Mouse (Mus musculus) kidney, adult 9 months (tissue): ENCODE results near the gene Abcb10.
"Not testable (repeated sequence)": the region's sequence is repeated elsewhere in the genome, so short reads cannot be mapped to it uniquely, and the experiment has no call there.

Source experiments
- DNase-seq: peaks from one replicate; pipeline ENCODE4 v3.0.0; 2022

Abcb10 gene

DNA sequence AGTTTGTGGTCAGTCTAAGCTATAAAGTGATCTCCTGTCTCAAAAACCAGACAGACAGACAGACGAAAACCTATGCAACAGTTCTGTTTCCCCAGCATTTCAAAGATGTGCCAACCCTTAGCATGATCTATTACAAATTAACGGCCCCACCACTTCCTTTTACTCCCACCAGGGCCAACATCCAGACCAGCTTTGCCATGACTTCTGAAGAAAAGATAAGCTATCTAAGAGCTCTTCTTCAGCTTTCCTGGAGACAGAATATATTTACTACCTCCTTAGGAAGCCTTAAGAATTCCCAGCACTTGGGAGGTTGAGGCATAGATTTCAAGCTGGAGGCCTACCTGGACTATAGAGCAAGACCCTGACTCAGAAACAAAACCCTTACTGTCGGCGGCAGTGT lies 2.7 kb downstream of the Abcb10 start:
- no peak for DNase-seq

DNA sequence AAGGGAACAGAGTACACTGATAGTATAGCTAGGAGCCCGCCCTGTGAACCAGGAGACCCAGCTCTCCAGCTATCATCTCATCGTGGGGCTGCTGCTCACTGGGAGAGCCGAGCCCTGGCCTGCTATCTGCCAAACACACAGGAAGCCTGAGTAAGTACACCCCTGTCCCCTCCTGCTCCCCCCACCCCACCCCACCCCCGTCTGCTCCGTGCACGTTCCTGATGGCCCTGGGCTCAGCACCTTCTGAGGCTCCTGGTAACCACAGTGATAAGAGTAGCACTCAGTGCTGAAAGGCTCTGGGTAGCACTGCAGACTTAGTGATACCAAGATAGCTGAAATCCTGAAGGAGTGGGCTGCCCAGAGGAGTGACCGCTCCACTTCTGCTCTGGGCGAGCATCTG lies 4.0 kb downstream of the Abcb10 start:
- DNase-seq, result no peak

DNA sequence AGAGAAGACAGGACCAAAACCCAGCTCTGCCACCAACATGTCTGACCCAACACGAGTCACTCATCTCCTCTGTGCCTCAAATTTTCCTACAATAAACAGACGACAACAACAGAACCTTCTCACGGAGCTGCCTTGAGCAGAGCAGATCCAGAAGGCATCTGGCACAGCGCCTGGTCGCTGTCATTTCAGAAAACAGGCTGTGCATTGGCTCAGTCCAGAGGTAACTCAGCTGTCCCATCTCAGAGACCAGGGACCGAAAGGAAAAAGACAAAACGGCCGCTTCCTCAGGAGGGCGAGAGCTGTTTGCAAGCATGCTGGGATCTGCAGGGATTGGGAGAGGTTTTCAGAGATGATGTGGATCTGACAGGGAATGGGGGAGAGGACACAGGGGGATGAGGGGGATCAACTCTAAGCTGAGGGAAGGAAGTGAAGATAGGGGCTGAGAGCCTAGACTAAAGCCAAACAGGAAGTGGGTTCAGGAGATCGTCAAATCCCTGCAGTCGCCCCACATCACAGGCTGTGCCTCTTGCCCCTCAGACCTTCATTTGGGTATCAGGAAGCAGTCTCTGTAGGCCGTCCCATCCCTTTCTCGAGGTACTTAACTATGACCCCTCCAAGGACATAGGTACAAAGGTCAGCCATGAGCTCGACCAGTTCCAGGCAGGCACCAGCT lies 4.6 kb downstream of the Abcb10 start:
- DNase-seq, result no peak

DNA sequence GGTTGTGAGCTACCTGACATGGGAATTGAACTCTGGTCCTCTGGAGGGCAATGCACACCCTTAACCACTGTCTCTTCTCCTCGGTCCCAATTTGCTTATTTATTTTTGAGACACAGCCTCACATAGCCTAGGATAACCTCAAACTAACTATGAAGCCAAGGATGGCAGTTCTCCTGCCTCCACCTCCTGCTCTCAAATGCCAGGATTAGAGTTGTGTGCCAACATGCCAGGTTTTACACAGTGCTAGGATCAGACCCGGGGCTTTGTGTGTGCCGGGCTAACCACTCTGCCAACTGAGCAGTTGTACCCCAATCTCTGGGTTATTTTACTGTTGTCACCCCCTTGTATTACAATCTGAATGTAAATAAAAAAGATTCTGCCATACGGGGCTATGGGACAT lies 5.4 kb downstream of the Abcb10 start:
- DNase-seq, result no peak

DNA sequence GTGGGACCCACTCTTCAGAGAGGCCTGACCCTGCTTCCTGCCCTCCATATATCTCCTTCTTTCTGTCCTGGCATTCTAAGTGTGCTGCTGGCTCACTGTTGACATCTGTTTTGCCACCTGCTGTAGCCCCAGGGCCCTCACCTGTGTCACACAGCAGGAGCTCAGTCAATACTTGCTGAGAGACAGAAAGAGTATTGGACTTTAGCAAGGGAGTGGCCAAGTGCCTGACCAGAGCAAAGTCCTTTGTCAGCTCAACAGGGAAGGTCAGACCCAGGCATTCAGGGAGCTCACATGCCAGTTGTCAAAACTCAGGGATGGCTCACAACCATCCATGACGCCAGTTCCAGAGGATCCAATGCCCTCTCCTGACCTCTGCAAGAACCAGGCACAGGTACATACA lies 9.4 kb downstream of the Abcb10 start:
- peak; percentile 79 for DNase-seq

DNA sequence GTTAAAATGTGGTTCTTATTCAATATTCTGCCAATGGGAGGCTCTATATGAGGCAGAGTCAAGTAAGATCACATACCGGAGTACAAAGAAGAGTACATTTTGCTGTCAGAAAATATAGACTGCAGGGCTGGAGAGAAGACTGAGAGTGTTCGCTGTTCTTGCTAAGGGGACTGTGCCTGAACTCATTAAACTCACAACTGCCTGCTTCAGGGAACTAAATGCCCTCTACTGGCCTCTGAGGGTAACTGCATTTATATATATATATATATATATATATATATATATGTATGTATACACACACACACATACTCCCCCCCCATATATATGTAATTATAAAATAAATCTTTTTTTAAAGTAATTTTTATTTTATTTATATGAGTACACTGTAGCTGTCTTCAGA lies 16.0 kb downstream of the Abcb10 start:
- DNase-seq, result no peak

DNA sequence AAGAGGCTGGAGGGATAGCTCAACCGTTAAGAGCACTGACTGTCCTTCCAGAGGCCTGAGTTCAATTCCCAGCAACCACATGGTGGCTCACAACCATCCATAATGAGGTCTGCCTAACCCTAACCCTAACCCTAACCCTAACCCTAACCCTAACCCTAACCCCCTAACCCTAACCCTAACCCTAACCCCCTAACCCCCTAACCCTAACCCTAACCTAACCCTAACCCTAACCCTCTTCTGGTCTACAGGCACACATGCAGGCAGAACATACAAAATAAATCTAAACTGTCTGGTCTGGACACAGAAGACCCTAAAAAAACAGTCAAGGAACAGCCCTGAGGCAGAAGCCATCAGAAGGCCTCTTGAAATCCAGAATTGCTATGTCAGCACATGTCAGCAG lies 21.6 kb downstream of the Abcb10 start:
- no peak for DNase-seq

DNA sequence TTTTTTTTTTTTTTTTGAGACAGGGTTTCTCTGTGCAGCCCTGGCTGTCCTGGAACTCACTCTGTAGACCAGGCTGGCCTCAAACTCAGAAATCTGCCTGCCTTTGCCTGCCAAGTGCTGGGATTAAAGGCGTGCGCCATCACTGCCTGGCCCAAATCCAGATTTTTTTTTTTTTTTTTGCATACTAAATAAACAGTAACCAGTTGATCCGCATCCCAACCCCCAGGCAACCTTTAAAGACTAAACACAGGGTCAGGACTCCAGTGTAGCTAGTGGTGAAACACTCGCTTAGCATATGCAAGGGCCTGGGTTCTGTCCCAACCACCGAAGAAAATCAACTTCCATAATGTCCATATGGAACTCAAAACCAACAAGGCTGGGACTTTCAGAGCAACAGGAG lies 22.4 kb downstream of the Abcb10 start:
- not testable (repeated sequence) for DNase-seq

DNA sequence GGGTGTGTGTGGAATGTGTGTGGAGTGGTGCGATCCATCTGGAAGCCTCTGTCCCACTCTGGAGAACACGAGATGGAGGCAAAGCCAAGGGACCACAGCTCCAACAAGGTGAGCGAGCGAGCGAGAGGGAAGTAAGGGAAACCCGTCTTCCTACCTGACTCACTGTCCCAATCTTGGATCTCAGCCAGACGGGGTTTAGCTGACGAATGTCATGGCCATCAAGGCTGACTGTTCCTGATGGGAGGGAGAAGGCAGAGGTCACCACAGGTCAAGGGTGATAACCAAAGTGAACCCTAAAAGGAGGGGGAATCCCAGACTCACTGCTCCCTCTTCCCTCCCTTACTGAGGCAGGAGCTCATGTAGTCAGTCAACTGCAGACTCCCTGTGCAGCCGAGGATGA lies 22.9 kb downstream of the Abcb10 start:
- no peak for DNase-seq

DNA sequence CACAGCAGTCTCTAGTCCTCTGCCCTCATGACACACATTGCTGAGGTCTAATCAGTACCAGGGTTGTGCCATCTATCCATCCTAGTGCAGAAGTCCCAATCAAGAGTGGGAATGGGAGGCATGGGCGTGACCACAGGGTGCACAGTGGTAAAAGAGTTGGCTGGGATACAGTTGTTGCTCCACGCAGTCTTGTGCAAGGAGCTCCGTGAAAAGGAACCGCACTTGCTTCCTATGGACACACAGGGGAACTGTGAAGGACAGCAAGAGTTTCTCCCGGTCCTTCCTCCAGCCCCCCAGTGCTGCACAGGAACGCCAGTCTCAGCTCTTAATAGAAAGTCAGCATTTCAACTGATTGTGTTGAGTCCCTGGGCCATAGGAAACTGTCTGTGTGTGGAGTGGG lies 23.4 kb downstream of the Abcb10 start:
- DNase-seq, result no peak

DNA sequence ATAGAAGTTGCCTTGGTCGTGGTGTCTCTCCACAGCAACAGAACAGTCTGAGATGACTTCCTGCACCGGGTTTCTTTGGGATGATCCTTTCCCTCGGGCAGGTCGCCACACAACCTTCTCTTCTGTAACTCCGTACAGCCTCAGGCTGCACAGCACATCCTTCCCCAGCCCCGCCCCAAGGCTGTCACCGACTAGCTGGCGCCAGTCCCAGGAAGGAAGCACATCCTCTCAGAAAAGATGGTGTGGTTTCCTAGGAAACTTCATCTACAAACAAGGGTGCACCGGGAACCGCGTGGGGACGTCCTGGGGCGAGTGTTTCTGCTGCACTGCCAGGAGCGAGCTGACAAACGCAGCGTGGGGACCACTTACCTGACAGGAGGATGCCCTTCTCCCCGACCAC lies 24.8 kb downstream of the Abcb10 start:
- no peak for DNase-seq

DNA sequence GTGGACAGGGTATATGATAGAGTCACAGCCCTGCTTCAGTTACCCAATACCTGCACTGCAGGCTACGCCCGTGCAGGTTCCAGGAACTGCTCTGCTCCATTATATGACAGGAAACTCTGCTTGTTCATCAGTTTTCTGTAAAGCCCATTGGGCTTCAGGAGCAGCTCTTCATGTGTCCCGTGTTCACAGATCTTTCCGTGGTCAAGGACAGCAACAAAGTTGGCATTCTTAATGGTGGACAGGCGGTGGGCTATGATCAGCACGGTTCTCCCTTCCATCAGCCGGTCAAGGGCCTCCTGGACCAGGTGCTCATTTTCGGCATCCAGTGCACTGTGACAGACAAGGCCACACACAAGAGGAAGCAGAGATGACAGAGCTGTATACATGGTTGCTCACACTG lies 28.7 kb downstream of the Abcb10 start:
- DNase-seq, result no peak

DNA sequence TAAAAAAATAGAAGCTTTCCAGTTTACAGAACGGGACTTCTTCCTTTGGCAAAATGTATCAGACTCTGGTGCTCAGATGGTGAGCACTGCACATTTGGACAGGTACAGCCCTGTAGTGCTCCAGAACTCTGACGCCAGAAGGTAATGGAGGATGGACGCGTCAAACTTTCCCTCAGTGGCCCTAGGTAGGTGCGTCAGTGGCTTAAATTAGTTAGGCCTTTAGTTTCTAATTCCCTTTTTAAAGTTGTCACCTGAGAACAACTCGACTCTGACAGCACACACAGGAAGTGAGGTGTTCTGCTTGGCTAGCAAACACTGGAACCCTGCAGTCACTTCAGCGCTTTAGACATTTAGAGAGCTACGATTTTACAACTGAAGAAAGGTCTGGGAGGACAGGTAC lies 29.2 kb downstream of the Abcb10 start:
- no peak for DNase-seq

DNA sequence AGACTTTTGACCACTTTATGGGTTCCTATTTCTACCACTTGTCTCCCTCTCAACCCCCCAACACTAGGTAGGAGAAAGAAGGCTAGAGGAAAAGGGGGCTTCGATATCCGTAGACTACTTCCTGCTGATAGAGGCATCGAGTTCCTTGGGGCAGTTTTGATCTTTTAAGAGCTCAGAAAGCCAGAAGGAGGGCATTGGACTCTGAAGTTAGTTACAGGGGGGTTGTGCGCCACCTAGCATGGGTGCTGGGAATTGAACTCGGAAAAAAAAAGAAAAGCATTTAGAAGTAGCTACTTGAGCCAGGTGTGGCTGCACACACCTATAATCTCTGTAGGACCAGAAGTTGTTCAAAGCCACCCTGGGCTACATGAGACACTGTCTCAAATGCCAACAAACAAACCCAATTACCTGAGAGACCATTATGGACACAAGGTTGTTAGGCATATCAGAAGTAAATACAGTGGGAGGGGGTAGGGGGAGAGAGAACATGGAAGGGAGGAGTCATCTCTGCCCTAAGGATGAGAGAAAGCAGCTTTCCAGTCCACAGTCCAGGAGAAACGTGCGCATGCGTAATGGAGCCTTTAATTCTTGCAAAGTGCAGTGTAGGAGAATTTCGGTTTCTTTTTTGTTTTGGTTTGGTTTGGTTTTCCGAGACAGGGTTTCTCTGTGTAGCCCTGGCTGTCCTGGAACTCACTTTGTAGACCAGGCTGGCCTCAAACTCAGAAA lies 32.7 kb downstream of the Abcb10 start:
- DNase-seq, result peak; percentile 80

DNA sequence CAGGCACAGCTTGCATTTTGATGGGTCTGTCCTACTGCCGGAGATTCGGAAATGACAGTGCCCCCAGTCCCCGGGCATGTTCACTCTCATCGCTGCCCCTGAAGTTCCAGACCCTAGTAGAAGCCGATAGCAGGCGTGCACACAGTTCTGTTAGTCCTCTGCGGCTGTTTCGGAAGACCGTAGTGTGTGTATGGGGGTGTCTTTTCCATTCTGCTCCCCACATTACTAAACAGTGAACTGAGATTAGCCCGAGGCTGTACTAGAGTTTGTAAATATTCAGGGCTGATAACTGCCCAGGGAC lies 33.3 kb downstream of the Abcb10 start:
- DNase-seq, result no peak

DNA sequence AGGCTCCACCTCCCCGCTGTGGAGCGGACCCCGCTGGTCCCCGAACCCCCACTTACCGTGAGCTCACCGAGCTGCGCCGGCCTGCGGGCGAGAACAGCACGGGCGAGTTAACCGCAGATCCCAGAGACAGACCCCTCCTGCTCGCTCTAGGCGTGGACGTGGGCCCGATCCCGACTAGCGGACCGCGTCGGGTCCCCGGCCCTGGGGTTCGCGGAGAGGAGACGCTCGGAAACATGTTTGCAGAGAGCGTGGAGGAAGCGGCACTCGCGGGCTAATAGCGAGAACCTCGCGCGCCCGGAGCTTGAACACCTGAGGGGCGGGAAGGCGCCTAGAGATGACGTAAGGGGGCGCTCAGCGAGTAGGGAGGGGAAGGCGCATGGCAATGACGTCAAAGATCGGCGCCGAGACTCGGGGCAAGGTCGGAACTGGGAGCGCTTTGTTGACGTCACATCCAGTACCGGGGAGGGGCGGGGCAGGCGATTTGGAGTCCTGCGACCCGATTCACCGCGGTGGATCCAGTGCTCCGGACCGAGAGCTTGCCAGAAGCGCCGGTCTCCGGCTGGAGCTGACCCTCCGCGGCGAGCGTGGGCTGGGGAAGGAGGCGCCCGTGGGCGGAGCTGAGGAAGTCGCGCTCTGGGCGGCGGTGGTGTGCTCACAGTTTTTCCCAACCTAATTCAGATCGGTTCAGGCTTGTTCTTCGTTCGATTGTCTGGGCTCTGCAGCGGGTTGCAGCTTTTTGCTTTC lies 33.8 kb downstream of the Abcb10 start, which contains the start of gene Nup133:
Nup133 (minus strand) TSS at position 324 of the 744 bp plus-strand sequence.
- DNase-seq, result peak; percentile 99

DNA sequence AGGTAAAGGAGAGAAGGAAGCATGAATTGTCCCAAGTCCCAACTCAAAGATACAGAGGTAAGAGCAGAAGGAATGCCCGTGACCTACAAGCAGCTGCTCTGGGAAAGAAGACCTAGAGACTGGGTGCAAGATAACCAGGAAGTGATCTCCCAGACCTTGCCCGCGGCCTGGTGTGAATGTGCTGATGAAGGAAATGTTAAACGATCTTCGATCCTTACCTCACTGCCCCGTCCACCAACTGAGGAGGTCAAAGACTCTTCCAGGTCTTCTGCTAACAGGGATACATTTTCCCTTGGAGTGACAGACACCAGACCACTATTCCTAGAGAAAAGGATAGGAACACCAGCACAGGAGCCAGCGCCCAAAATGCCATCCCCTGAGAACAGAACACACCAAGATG lies 53.9 kb downstream of the Abcb10 start:
- no peak for DNase-seq

DNA sequence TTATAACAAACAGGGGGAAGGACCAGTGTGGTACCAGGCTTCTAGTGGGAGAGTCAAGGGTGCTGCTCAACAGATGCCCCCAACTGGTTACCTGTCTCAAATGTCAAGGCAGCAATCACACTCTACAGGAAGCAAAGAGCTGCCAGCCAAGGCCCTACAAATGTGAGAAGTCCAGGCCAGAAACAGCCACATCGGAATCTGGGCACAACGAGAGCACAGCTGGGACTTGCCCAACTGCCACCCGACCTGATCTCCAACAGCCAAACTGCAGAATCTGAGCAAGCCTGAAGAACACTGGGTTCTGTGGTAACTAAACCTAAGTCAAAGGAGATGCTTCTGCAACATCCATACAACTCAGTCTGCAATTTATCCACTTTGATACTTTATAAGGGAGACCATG lies 57.3 kb downstream of the Abcb10 start:
- no peak for DNase-seq

DNA sequence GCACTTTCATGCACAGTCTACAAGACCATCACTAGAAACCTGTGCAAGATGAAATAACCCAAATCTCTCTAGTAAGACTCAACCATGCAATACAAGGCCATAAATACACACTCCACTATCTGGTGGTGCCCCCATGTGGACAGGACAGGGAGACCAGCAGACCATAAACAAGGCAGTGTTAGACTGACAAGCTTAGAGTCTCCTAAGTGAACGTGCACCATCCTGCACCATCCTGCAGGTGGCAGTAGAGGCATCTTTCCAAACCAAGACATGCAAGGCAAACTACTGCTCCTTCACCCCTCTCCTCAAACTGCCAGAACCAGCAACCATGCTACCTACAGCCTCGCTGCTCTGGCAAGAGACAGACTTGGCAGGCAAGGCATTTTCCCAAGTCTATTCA lies 58.2 kb downstream of the Abcb10 start:
- DNase-seq, result peak; percentile 92

DNA sequence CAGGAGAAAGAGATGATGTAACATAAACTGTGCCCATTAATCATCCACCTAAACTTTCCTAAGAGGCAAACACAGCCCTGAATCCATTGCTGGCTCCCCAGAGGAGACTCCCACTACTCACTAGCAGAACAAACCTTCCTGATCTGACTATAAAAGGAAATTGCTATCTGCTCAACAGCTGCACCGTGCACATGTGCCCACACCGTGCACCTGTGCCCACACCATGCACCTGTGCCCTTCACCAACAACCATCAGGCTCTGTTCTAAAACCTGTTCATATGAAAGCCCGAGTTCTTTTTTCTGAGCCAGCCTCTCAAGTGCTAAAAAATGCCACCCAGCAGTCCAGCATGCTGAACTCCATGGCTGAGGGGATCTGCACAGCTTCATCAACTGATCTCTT lies 68.3 kb downstream of the Abcb10 start:
- no peak for DNase-seq

DNA sequence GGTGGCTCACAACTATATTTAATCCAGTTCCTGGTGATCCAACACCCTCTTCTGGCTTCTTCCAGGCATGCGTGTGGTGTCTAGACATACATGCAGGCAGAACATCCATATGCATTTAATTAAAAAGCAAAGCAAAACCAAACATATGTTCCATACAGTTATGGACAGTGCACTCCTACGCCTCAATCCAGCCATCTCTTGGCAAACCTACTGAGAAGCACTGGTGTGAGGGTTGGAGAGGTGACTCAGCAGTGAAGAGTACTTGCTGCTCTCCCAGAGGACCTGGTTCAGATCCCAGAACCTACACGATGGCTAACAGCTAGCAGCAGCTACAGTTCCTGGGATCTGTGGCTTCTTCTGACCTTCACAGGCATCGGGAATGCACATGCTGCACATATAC lies 70.7 kb downstream of the Abcb10 start:
- no peak for DNase-seq

DNA sequence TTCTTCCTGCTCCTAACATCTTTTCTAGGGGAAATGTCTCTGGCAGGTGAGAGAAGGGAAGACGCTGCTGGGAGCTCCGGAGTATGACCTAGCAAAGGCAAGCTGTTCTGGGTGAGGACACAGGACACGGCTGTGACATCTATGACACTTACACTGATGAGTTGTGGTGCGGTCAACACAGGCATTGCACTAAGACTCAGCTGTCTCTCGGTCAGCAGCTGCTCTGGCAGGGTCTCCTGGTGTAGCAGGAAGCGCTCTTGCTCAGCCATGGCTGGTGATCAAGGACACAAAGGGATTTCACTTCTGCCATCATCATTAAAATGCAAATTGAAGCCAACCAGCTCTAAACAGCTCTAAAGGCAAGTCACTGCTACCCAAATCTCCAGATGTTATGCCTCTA lies 75.3 kb downstream of the Abcb10 start:
- DNase-seq, result no peak

DNA sequence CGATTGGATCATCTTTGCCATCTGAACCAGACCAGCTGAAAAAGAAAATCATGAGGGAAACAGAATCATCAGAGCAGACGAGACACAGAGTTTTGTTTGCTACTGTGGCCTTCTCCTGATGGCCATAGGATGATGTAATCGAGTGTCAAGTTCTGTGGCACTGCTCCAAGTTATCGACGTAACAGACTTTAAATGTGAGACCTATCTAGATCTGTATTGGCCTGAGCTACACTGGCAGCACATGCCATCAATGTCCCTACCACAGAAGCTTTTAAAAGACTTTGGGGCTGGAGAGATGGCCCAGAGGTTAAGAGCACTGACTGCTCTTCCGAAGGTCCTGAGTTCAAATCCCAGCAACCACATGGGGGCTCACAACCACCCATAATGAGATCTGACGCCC lies 80.3 kb downstream of the Abcb10 start:
- no peak for DNase-seq
